In the genomic region with DNA sequence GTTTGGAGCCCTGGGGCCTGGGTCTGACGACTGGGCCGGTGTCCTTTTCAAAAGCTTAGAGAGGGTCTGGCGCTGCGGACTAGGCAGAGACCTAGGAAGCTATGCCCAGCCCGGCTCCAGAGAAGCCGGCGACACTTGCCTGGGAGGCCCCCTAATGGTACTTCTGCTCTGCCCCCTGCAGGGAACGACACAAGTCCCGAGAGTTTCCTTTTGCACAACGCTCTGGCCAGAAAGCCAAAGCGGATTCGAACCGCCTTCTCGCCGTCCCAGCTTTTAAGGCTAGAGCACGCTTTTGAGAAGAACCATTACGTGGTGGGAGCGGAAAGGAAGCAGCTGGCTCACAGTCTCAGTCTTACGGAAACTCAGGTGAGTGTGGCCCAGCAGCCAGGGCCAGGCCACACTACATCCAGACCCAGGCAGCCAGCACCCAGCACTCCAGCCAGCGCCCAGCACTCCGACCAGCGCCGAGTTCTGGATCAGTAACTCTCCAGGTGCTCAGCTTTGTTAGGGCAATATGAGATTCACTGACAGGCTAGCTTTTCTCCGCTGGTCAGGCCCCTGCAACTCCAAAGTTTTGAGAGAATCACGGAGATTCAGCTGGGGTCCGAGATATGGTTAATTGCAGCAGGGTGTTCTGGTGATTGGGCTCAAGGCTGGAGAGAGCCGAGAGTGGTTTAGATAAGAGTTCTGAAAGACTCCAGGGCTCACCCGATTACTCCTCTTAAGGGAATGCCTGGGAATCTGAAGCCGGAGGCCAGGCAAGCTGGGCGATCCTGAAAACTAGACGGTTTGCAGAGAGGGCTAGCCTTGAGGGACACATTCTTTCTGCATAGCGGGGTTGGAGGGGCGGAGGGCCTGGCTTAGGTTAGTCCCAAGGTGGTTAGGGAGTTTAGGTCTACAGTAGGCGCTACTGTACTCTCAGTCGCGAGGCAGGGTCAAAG, we compare ENCODE assay signal across 10 mouse cellular contexts. TPM values are rescaled to one million over a fixed set of nuclear protein-coding genes. Genes with fewer than 3 reads are reported as not detected.
A peak's percentile ranks its signal among the peaks of the same experiment; 100 is the strongest.
DNase-seq lines count a peak whose midpoint lies in the region; ATAC-seq and TF ChIP-seq lines count a peak whose summit lies in the region.
"Had no signal": no experiment of that assay in that cellular context is flagged by ENCODE, and none has a peak within 500 bp of the region (broad histone marks: within the 10 kb centered on the region; RNA-seq: fewer than 3 reads in every experiment).

No protein-coding gene starts in this region.

- ATAC-seq in neural tube, embryonic 15.5 days (ENCODE audit: low FRiP score) = no peak

- TF ChIP-seq CTCF in olfactory bulb, adult 2 months (IDR thresholded peaks at IDR 0.05; ENCODE audit: insufficient read depth, low read depth, low read length) = no peak

- H3K4me2 ChIP-seq in neural tube, embryonic 15.5 days = no peak overlapping the region

- H3K4me1 ChIP-seq in neural tube, embryonic 15.5 days = peaks cover 21% of the 10 kb centered on the region
- peaks cover 82% of the 10 kb centered on the region for H3K4me1 ChIP-seq in forebrain, embryonic 10.5 days
- H3K4me1 ChIP-seq in olfactory bulb, adult 2 months (ENCODE audit: control insufficient read depth, insufficient read depth, low read length) = peaks cover 9% of the 10 kb centered on the region

- WGBS in neural tube, embryonic 15.5 days = 1% methylated on average over 36 of the region's 36 CpGs
- WGBS in forebrain, embryonic 10.5 days = under 1% methylated on average over 36 of the region's 36 CpGs
- WGBS in olfactory bulb, adult 2 months = 29% methylated on average over 36 of the region's 36 CpGs

- no peak overlapping the region for H3K4me3 ChIP-seq in neural tube, embryonic 15.5 days (replicated peaks)
- peak overlapping the region; percentile 91 for H3K4me3 ChIP-seq in forebrain, embryonic 10.5 days
- peak overlapping the region; percentile 0; the same call in 1 of the 2 replicates for H3K4me3 ChIP-seq in olfactory bulb, adult 2 months (ENCODE audit: insufficient read depth, low read depth, low read length)

- H3K27ac ChIP-seq in neural tube, embryonic 15.5 days (replicated peaks) = no peak overlapping the region
- H3K27ac ChIP-seq in forebrain, embryonic 10.5 days = peak overlapping the region; percentile 100
- no peak overlapping the region for H3K27ac ChIP-seq in olfactory bulb, adult 2 months (ENCODE audit: insufficient read depth, low read depth, low read length)

- peaks cover 94% of the 10 kb centered on the region for H3K27me3 ChIP-seq in neural tube, embryonic 15.5 days (replicated peaks)
- peaks cover 97% of the 10 kb centered on the region for H3K27me3 ChIP-seq in forebrain, embryonic 10.5 days (ENCODE audit: poor library complexity, severe bottlenecking)

- TF ChIP-seq POLR2A in olfactory bulb, adult 2 months (IDR thresholded peaks at IDR 0.05; ENCODE audit: insufficient read depth, low read depth, low read length) = no peak

- no peaks in the 10 kb centered on the region for H3K36me3 ChIP-seq in neural tube, embryonic 15.5 days
- H3K36me3 ChIP-seq in forebrain, embryonic 10.5 days (replicated peaks) = peaks cover 41% of the 10 kb centered on the region

- H3K9me3 ChIP-seq in neural tube, embryonic 15.5 days (replicated peaks) = no peaks in the 10 kb centered on the region
- H3K9me3 ChIP-seq in forebrain, embryonic 10.5 days = no peaks in the 10 kb centered on the region

- H3K9ac ChIP-seq in neural tube, embryonic 15.5 days (replicated peaks) = no peak overlapping the region

- DNase-seq in neural tube, embryonic 10.5 days (ENCODE audit: extremely low spot score, low spot score) = peak; percentile 68
- peak; percentile 49 for DNase-seq in forebrain, embryonic 10.5 days (ENCODE audit: extremely low spot score, low spot score)
- DNase-seq in kidney, postnatal 14 days = peak; percentile 64
- DNase-seq in spleen, adult 18-20 months = no peak
- no peak for DNase-seq in right cerebral cortex, adult 2 months (ENCODE audit: low spot score in 2 of 2)
- DNase-seq in frontal cortex, postnatal 25 days (ENCODE audit: low spot score in 2 of 2) = no peak
- DNase-seq: lung, postnatal 14 days; thymus, adult 18-20 months had no signal

RNA-seq across cellular contexts. Expression of a gene that starts 3.6 kb away (rescaled TPM):
- polyA plus RNA-seq in neural tube, embryonic 15.5 days (2015; fragmentation: Nextera tagmentation; extraction: Ambion mirVana) = 0.06 TPM in 1 of 2 replicates, not detected in the other
- polyA plus RNA-seq in forebrain, embryonic 10.5 days (2016; fragmentation: Nextera tagmentation; extraction: Ambion mirVana) = 44.1 and 48.1 TPM in 2 replicates
- polyA plus RNA-seq in olfactory bulb, adult 2 months (2012; ENCODE audit: insufficient read depth, insufficient read length, low replicate concordance, missing spikeins) = not detected in 2 replicates

Comparison
In these comparisons a context has a peak if more than half of its experiments do, and no peak if none do; other contexts are left out.
1. DNase-seq: peak in neural tube, embryonic 10.5 days (single experiment), forebrain, embryonic 10.5 days (single experiment) and kidney, postnatal 14 days (single experiment); none in spleen, adult 18-20 months (0 of 2), right cerebral cortex, adult 2 months (0 of 2) and frontal cortex, postnatal 25 days (0 of 2).
2. RNA of a gene that starts 3.6 kb away (polyA plus RNA-seq): 44.1 to 48.1 TPM in forebrain, embryonic 10.5 days; 0.06 TPM in neural tube, embryonic 15.5 days and not detected in olfactory bulb, adult 2 months; every median in the first group is over 10 times any median in the second.